Mouse (Mus musculus): ENCODE data around the gene Vat1l.

DNA sequence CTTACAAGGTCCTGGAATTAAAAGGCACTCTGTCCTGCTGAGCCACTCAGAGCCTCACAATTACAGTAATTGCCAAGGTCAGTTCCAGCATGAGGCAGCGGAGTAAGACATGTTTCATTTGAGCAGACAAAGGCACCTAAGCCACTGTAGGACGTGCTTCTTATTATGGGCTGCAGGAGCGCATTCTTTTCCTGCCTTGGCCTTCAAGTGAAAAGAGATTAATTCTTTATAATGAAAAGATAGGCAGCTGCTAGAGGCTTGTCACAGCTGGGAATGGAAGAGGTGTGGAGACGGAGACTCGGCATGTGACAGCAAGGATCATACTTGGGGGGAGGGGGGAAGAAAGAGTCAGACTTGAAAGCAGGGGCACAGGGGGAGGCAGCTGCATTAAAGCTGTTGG, 126.5 kb downstream of the Vat1l start:
- no peak for TF ChIP-seq CTCF (IDR thresholded peaks at IDR 0.05; ENCODE audit: control insufficient read depth, insufficient read depth, low read length)
- no peak for TF ChIP-seq POLR2A (IDR thresholded peaks at IDR 0.05; ENCODE audit: borderline replicate concordance, control insufficient read depth, low read depth, low read length)
